Mouse (Mus musculus) lung, postnatal 0 days (tissue): ENCODE data around the gene Tubb4a. TPM values are rescaled to one million over a fixed set of nuclear protein-coding genes. Genes with fewer than 3 reads are reported as not detected.

Experiments used
- ATAC-seq: fragments of 200-750 bp; cut with Nextera tagmentation; 2 replicates; pipeline ENCODE4 v1.8.0; 2017; ENCODE audit warnings: moderate library complexity
- DNase-seq: peaks from one replicate; pipeline ENCODE4 v3.0.0-alpha.2; 2016; ENCODE audit warnings: low spot score
- H3K27ac ChIP-seq: fragments of 300-500 bp; sonication (generic); 2 replicates; pipeline ENCODE4 v1.5.1; 2014; ENCODE audit warnings: antibody characterized with exemption, mild to moderate bottlenecking, low read length, mixed read lengths
- H3K27me3 ChIP-seq: fragments of 300-500 bp; sonication (generic); replicated peaks from 2 replicates; pipeline ENCODE4 v1.6.1; 2014; ENCODE audit warnings: low read length, mixed read lengths; ENCODE audit not compliant: insufficient read depth
- H3K36me3 ChIP-seq: fragments of 300-500 bp; sonication (generic); 2 replicates; pipeline ENCODE4 v1.6.1; 2014; ENCODE audit warnings: low read length, mixed read lengths; ENCODE audit not compliant: insufficient read depth
- H3K4me1 ChIP-seq: fragments of 300-500 bp; sonication (generic); 2 replicates; pipeline ENCODE4 v1.6.1; 2014; ENCODE audit warnings: antibody characterized with exemption, low read depth, low read length, mixed read lengths; ENCODE audit not compliant: insufficient read depth
- H3K4me2 ChIP-seq: fragments of 300-500 bp; sonication (generic); replicated peaks from 2 replicates; pipeline ENCODE4 v1.6.1; 2014; ENCODE audit warnings: low read depth, mild to moderate bottlenecking, low read length, moderate library complexity, mixed read lengths
- H3K4me3 ChIP-seq: fragments of 300-500 bp; sonication (generic); 2 replicates; pipeline ENCODE4 v1.5.1; 2014; ENCODE audit warnings: low read depth, low read length
- H3K9ac ChIP-seq: fragments of 300-500 bp; sonication (generic); replicated peaks from 2 replicates; pipeline ENCODE4 v1.6.1; 2014; ENCODE audit warnings: low read depth, mild to moderate bottlenecking
- H3K9me3 ChIP-seq: fragments of 300-500 bp; sonication (generic); 2 replicates; pipeline ENCODE4 v1.6.1; 2016; ENCODE audit warnings: low read length, mixed read lengths
- CTCF ChIP-seq: IDR thresholded peaks from 2 replicates; pipeline ENCODE4 v1.5.1; 2016; ENCODE audit warnings: antibody characterized with exemption, mild to moderate bottlenecking
- EP300 ChIP-seq: IDR thresholded peaks from 2 replicates; pipeline ENCODE4 v1.6.1; 2016; ENCODE audit warnings: antibody characterized with exemption, mild to moderate bottlenecking, control low read depth
- WGBS: fragments of 180-500 bp; shearing (Covaris S2); extraction: QIAGEN DNeasy Blood & Tissue Kit; methylation state at CpG from one replicate; pipeline ENCODE4 v1.1.7; 2014; 5-methylcytosine and 5-hydroxymethylcytosine counted together
- polyA plus RNA-seq: library from polyadenylated mRNA; unstranded; fragments of >200 nt; fragmentation: Nextera tagmentation; extraction: Ambion mirVana; gene quantifications from 2 replicates; pipeline ENCODE4 v1.2.1, GENCODE M21; 2015

Tubb4a gene
- polyA plus RNA-seq, 1 experiment from 2014 or later, result 7.5 TPM

GRCm38 (mm10) chr17:57031661-57032420, 55.7 kb downstream of the Tubb4a start:
- H3K36me3 ChIP-seq, result 0 out of 2 replicates have a peak, but pooled peaks cover 5% of the 10 kb centered on the region
- DNase-seq (peak; percentile 100), ATAC-seq (peak; percentile 95)
- WGBS, result 0% methylated on average over 38 of the region's 38 CpGs
- peaks cover 13% of the 10 kb centered on the region; the same call in 1 of the 2 replicates for H3K4me1 ChIP-seq
- H3K9me3 ChIP-seq, result no peaks in the 10 kb centered on the region
- TF ChIP-seq CTCF (peak; percentile 41; the same call in 1 of the 2 replicates), EP300 (peak; percentile 53; the same call in 1 of the 2 replicates)
- H3K4me3 ChIP-seq, result peak overlapping the region; percentile 4; the same call in 1 of the 2 replicates
- peak overlapping the region; percentile 81 for H3K27ac ChIP-seq
- no peaks in the 10 kb centered on the region for H3K27me3 ChIP-seq
- H3K9ac ChIP-seq, result peak overlapping the region; percentile 36; the same call in 1 of the 2 replicates
- H3K4me2 ChIP-seq, result peak overlapping the region; percentile 85

DNA sequence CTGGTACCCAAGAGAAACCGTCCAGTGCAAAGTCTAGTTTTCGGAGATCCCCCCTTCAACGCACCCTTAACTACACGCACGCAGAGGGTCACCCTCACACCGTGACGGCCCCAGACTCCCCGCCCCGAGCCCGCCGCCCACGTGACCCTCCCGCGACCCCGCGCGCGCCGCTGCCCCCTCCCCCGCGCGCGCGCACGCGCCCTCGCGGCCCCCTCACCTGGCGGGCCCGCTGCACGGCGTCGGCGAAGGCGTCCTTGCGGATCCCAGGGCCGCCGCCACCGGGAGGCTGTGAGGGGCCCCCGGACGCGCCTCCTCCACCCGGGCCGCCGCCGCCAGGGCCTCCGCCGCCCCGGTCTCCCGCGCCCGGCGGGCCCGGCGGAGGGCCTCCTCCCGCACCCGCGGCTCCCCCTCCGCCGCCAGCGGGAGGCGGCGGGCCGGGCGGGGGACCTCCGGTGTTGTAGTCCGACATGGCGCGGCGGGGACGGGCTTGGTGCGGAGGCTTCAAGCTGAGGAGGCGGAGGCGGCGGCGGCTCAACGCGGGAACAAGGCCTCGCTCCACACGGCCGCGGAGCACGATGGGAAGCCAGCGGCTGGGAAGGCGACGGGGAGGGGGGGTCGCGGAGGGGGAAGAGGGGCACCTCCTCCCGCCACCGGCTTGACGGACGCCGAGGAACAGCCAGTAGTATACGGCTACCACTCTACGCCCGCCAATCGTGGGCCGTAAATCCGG, 56.5 kb downstream of the Tubb4a start, which contains the start of gene Khsrp:
Gene Khsrp (minus strand): TSS at position 592 of the 730 bp plus-strand sequence.
- ATAC-seq (no peak), DNase-seq (peak; percentile 30)
- Histone ChIP-seq H3K27me3 (no peaks in the 10 kb centered on the region), H3K36me3 (0 out of 2 replicates have a peak, but pooled peaks cover 5% of the 10 kb centered on the region), H3K27ac (peak within 1 kb of the TSS; percentile 89), H3K9me3 (no peaks in the 10 kb centered on the region), H3K4me1 (peaks cover 13% of the 10 kb centered on the region; the same call in 1 of the 2 replicates), H3K4me2 (peak within 1 kb of the TSS; percentile 85), H3K9ac (peak within 1 kb of the TSS; percentile 97), H3K4me3 (peak within 1 kb of the TSS; percentile 96)
- no peak for TF ChIP-seq EP300
- no peak for TF ChIP-seq CTCF
- 2% methylated on average over 27 of the region's 99 CpGs for WGBS

Other genes with a start within 250 kb of the Tubb4a start
- gene Acsbg2, start 213.3 kb downstream of the Tubb4a start, polyA plus RNA-seq, result not detected in 2 replicates
- 0.15 and 0.23 TPM in 2 replicates for gene 1700061G19Rik, start 212.3 kb downstream of the Tubb4a start, polyA plus RNA-seq
- gene Mllt1, start 152.4 kb downstream of the Tubb4a start, polyA plus RNA-seq, result 17.7 TPM in 2 replicates
- gene Acer1, start 105.7 kb downstream of the Tubb4a start, polyA plus RNA-seq, result not detected in 2 replicates
- 62.5 and 71.1 TPM in 2 replicates for gene Clpp, start 97.5 kb downstream of the Tubb4a start, polyA plus RNA-seq
- 31.3 and 35.3 TPM in 2 replicates for gene Alkbh7, start 90.4 kb downstream of the Tubb4a start, polyA plus RNA-seq
- gene Pspn, start 87.8 kb downstream of the Tubb4a start, polyA plus RNA-seq, result 0.37 TPM in 1 of 2 replicates, not detected in the other
- 33.3 and 37.0 TPM in 2 replicates for gene Gtf2f1, start 76.5 kb downstream of the Tubb4a start, polyA plus RNA-seq
- 0.50 and 0.68 TPM in 2 replicates for gene Gm17949, start 76.3 kb downstream of the Tubb4a start, polyA plus RNA-seq
- 20.4 and 21.0 TPM in 2 replicates for gene Khsrp, start 56.3 kb downstream of the Tubb4a start, polyA plus RNA-seq
- gene Slc25a41, start 46.1 kb downstream of the Tubb4a start, polyA plus RNA-seq, result not detected in 2 replicates
- gene Crb3, start 28.7 kb downstream of the Tubb4a start, polyA plus RNA-seq, result 119 and 120 TPM in 2 replicates
- 5.8 and 5.9 TPM in 2 replicates for gene Slc25a23, start 27.9 kb downstream of the Tubb4a start, polyA plus RNA-seq
- gene Dennd1c, start 9.3 kb downstream of the Tubb4a start, polyA plus RNA-seq, result 5.7 and 6.0 TPM in 2 replicates
- 3.0 and 3.4 TPM in 2 replicates for gene Tnfsf9, start 17.5 kb upstream of the Tubb4a start, polyA plus RNA-seq
- gene Cd70, start 62.0 kb upstream of the Tubb4a start, polyA plus RNA-seq, result not detected in 2 replicates
- gene Tnfsf14, start 106.4 kb upstream of the Tubb4a start, polyA plus RNA-seq, result 0.50 and 0.73 TPM in 2 replicates
- gene C3, start 140.4 kb upstream of the Tubb4a start, polyA plus RNA-seq, result 50.2 and 55.0 TPM in 2 replicates
- 48.4 and 48.8 TPM in 2 replicates for gene Gpr108, start 160.7 kb upstream of the Tubb4a start, polyA plus RNA-seq
- gene Trip10, start 161.7 kb upstream of the Tubb4a start, polyA plus RNA-seq, result 46.4 and 58.9 TPM in 2 replicates
- 4.8 and 5.4 TPM in 2 replicates for gene Vav1, start 191.3 kb upstream of the Tubb4a start, polyA plus RNA-seq